Mouse (Mus musculus) 3134 (cell line): ENCODE measurements at regions not wholly inside any gene's neighbourhood (a gene's known extent, or its start where the extent isn't known, plus 50 kb on each side); places are given as distances from the start of the nearest gene placed in this dataset.
"Not testable (repeated sequence)": the region's sequence is repeated elsewhere in the genome, so short reads cannot be mapped to it uniquely, and the experiment has no call there.

ENCODE experiments used
- DNase-seq: peaks from one replicate; pipeline ENCODE4 v3.0.0-alpha.2; 2011; ENCODE audit warnings: low spot score; ENCODE audit not compliant: insufficient read length; ENCODE audit errors: extremely low read depth

DNA sequence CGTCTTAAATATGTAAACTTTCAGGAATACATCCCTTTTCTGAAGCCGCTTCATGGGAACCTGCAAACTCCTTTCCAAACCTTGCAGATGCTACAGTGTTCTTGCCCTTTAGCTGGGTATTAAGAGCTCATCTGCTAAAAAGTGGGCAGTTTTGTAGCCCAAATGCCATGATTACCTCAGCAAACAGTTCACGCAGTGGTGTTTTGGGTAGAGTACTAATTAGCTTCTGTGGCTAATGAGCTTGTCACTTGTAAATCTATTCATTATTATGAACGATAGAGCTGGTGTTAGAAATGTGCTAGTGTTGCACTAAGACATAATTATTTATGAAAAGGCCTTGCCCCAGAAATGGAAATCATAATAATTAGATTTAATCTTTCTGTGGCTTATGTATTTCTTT is 506.1 kb upstream of the Ccng1 start:
- DNase-seq: no peak

DNA sequence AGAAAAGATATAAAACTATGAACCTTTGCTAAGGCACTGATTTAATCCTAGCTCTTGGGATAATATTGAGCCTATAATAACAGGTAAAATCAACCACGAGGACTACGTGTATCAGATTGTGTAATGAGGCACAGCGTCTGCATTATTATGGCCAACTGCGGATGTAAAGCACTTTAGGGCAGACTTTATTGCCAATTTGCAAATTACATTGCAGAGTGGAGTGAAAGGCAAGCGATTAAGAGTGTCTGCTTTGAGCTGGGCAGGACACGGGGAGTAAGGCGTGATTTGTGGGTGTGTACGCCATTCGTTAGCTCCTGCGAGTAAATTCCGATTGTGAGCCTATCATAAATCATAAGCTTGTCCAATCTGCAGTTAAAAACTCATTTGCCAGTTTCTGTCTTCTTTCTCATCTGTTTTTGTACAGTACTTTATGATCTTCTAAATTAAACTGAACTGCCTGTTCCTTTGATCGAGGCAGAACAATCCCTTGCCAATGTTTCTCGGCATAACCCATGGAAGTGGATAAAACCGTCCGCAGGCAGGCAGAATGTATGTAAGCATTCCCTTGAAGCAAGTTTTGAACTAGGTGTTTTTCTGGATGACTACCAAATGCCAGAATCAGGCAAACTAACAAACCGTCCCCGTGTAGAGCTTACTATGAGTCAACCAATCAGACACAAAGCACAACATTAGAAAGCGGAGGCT is 505.0 kb upstream of the Ccng1 start:
- DNase-seq: no peak

DNA sequence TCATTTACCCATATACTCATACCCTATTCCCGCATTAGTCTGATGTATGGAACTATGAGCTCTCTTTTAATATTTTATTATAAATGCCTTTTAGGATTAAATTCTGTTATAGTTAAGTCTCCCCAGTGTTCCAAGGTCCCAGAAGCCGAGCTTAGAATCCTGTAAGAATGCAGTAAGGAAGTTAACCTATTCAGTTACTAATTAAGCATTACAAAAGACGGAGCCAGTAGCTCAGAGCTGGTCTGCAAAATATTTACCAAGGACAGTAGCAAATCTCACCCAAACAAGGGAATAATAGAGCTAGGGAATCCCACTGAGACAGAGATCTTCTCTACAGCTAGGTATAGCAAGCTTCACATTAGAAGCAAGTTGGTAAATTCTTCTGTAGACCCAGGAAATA is 459.4 kb upstream of the Ccng1 start:
- not testable (repeated sequence) for DNase-seq

DNA sequence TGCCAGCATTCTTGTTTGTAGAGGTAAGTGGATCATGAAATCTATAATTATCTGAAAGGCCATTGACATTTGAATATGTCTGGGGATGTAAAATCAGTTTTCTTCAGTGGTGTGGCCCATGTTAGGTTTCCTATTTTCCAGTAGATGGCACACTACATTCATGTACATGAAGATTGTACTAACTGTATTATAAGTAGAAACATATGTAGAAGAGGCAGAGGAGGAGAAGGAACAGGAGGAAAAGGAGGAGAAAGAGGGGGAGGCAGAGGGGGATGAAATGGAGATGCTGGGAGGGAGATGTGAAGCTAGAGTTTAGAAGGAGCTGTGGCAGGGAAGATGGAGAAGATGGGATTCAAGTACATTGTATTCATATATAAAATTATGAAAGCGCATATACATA is 447.1 kb upstream of the Ccng1 start:
- no peak for DNase-seq

DNA sequence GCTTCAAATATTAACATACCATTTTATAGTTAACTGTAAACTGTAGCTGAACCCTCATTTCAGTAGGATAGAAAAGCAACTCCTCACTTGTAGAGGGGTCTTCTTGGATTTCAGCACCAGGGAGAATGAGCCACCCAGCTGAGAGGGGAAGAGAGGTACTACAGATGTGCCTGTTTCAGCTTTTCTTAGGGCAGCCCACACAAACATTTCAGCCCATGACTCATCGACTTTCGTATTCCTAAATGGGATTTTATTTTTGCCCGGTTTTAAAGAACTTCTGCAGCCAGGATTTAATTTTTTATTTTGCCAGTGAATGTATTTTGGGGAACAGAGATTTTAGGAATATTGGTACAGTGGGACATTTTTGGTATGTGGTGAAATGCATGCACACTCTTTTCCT is 438.9 kb upstream of the Ccng1 start:
- DNase-seq: no peak

DNA sequence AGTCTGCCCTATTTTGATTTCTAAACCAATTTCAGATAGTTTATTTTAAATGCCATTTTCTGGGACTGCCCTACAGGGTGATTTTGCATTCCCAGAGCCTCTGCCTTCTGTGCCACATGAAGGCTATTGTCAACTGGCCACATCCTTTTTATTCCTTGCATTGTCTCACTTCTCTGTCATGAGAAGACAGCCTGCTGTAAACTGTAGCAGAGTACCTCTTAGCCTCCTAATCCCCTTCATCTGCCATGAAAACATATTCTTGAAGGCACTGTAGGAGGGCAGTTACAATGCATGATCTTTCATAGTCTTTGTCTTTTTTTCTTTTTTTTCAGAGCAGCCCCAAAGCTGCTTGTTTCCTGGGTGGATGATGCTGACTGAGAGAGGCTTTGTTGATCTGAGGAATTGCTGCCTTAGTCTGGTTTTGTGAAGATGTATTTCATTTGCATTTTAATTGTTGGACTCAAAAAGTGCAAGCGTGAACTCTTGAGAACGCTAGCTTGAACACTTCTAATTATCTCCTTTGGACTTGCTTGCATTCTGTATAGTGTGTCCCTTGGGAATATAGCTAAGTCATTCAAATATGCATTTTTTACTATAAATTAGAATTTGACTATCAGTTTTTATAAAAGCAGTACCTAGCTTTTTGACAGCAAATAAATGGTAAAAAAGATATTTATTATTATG is 405.5 kb upstream of the Ccng1 start:
- DNase-seq: no peak

DNA sequence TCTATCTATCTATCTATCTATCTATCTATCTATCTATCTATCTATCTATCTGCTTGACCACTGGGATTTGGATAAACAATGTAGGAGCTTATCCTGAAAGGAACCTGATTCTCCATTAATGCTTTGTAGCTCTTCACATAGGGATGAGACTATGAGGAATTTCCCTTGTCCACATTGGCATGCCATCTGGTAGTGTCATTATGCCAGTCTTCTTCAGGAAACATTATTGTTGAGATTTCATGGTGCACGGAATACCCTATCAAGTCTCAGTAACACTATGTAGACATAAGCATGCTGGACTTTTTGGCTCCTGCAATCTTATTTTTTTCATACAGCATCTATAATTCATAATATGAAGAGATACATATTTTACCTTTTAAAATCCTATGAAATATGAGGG is 404.8 kb upstream of the Ccng1 start:
- no peak for DNase-seq

DNA sequence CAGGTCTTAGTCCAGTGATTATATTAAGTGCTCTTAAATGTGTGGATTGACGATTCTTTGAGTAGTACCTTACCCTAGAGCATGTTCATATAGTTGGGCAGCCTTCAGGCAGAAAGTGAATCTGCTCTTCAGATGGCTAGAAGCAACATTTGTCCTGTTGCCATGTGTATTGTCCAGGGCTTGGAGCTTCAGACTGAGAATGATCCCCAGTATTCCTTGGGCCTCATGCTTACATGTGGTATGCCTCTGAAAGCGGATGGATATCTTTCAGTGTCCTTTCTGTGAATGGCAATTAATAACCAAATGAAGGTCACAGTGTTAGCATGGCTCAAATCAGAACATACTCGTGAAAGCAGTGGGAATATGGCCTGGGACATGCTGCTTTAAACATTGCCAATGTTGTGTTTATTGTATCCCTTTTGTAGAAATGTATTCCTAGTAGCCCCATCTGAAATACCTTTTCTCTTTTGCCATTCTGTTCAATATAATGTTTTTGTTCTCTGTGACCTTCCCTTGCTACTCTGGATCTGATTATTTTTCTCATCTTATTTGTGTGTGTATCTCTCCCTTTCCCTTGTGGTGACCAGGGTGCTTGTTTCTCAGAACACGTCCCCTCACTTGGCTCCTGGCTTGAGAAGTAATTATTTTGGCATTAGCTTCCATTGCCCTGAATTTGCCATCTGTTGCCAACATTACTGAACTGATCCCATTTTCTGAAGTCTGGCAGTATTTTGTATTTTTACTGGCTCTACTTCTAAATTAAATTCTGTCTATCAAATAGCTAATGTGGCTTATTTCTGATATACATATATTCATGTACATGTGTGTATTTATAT is 403.9 kb upstream of the Ccng1 start:
- DNase-seq: no peak

DNA sequence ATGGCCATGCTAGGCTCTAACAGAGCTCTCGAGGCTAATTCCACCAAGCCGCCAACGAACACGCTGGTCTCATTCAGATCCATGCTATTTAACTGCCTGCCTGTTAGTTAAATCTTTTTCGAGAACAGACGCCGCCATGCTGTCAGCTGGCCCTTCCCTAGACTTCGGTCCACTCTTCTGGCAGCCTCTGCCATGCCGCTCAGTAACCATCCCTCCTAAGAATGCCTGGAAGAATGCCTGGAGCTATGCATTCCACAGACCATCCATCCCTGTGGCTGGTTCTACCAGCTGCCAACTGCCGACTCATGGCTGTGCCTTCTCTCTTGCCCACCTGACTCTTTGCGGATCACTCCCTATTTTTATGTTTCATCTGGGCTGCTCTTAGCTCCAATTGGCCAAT is 402.2 kb upstream of the Ccng1 start:
- DNase-seq: peak; percentile 3
